In the genomic region with DNA sequence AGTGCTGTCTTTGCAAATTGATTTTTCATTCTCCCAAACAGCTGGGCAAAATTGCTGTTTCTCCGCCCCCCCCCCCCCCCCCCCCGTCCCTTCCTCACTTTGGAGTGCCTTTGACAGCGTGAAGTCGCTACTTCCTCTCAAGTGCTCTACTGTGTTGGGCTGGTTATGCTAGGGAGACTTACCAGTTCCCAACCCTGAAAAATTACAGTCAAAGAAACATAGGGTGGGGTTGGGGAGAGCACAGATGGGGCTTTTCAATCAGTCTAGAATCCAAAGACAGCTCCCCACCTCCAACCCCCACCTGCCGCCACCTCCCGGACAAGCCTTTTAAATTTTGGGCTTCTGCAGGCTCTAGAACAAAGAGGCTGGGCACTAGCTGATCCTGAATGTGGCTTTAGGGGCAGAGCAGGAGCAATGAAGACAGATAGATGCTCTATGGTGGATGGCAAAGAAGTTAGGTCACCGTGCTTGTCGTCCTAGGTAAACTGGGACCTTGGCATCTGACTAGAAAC, we compare ENCODE assay signal across 8 mouse cellular contexts. TPM values are rescaled to one million over a fixed set of nuclear protein-coding genes. Genes with fewer than 3 reads are reported as not detected.
DNase-seq lines count a peak whose midpoint lies in the region; ATAC-seq and TF ChIP-seq lines count a peak whose summit lies in the region.

No protein-coding gene starts in this region.

- peak overlapping the region; percentile 66 for H3K4me3 ChIP-seq in lung, embryonic 14.5 days (ENCODE audit: low read depth, low read length)
- peak overlapping the region; percentile 96 for H3K4me3 ChIP-seq in brown adipose tissue, adult 24 weeks (ENCODE audit: insufficient read depth, low read depth, low read length)
- H3K4me3 ChIP-seq in forebrain, embryonic 16.5 days (replicated peaks; ENCODE audit: low read length), result peak overlapping the region; percentile 76
- H3K4me3 ChIP-seq in liver, embryonic 15.5 days (replicated peaks), result peak overlapping the region; percentile 57
- peak overlapping the region; percentile 74 for H3K4me3 ChIP-seq in stomach, postnatal 0 days (ENCODE audit: low read depth, low read length)

- peaks cover 7% of the 10 kb centered on the region for H3K4me1 ChIP-seq in lung, embryonic 14.5 days (ENCODE audit: insufficient read depth)
- peaks cover 4% of the 10 kb centered on the region; the same call in 1 of the 2 replicates for H3K4me1 ChIP-seq in brown adipose tissue, adult 24 weeks (ENCODE audit: control insufficient read depth, insufficient read depth, insufficient read length, low read length)
- H3K4me1 ChIP-seq in forebrain, embryonic 16.5 days (replicated peaks; ENCODE audit: control insufficient read depth, insufficient read depth, low read length), result peaks cover 50% of the 10 kb centered on the region
- peaks cover 32% of the 10 kb centered on the region for H3K4me1 ChIP-seq in liver, embryonic 15.5 days (replicated peaks)
- peaks cover 2% of the 10 kb centered on the region; the same call in 1 of the 2 replicates for H3K4me1 ChIP-seq in stomach, postnatal 0 days (replicated peaks; ENCODE audit: control insufficient read depth, insufficient read depth)

- peak overlapping the region; percentile 59 for H3K9ac ChIP-seq in lung, embryonic 14.5 days
- peak overlapping the region; percentile 96 for H3K9ac ChIP-seq in forebrain, embryonic 16.5 days (replicated peaks; ENCODE audit: low read depth, low read length)
- no peak overlapping the region for H3K9ac ChIP-seq in liver, embryonic 15.5 days
- H3K9ac ChIP-seq in stomach, postnatal 0 days (ENCODE audit: low read length), result peak overlapping the region; percentile 91

- ATAC-seq in lung, embryonic 14.5 days (ENCODE audit: insufficient read depth), result peak; percentile 55; the same call in 1 of the 2 replicates
- ATAC-seq in forebrain, embryonic 16.5 days, result peak; percentile 72
- no peak for ATAC-seq in liver, embryonic 15.5 days (ENCODE audit: insufficient read depth)
- ATAC-seq in stomach, postnatal 0 days (ENCODE audit: low FRiP score, low TSS enrichment), result no peak

- WGBS in lung, embryonic 14.5 days, result 5% methylated on average over 7 of the region's 8 CpGs
- WGBS in forebrain, embryonic 16.5 days, result 4% methylated on average over 6 of the region's 8 CpGs
- 11% methylated on average over 7 of the region's 8 CpGs for WGBS in liver, embryonic 15.5 days (ENCODE audit: insufficient replicate concordance)
- 4% methylated on average over 8 of the region's 8 CpGs for WGBS in stomach, postnatal 0 days

- 0 out of 2 replicates have a peak, but pooled peaks cover 3% of the 10 kb centered on the region for H3K27me3 ChIP-seq in lung, embryonic 14.5 days (ENCODE audit: insufficient read depth, low read length)
- H3K27me3 ChIP-seq in forebrain, embryonic 16.5 days (replicated peaks; ENCODE audit: control insufficient read depth, insufficient read depth, low read length), result no peaks in the 10 kb centered on the region
- H3K27me3 ChIP-seq in liver, embryonic 15.5 days, result peaks cover 52% of the 10 kb centered on the region
- H3K27me3 ChIP-seq in stomach, postnatal 0 days (ENCODE audit: control insufficient read depth, insufficient read depth, low read length), result no peaks in the 10 kb centered on the region

- H3K4me2 ChIP-seq in lung, embryonic 14.5 days, result peak overlapping the region; percentile 99
- H3K4me2 ChIP-seq in forebrain, embryonic 16.5 days (ENCODE audit: low read length), result peak overlapping the region; percentile 66
- H3K4me2 ChIP-seq in liver, embryonic 15.5 days, result peak overlapping the region; percentile 82
- peak overlapping the region; percentile 98 for H3K4me2 ChIP-seq in stomach, postnatal 0 days (replicated peaks; ENCODE audit: low read depth)

- no peaks in the 10 kb centered on the region for H3K9me3 ChIP-seq in lung, embryonic 14.5 days (ENCODE audit: low read depth, low read length)
- H3K9me3 ChIP-seq in forebrain, embryonic 16.5 days (ENCODE audit: control insufficient read depth, low read length), result no peaks in the 10 kb centered on the region
- H3K9me3 ChIP-seq in liver, embryonic 15.5 days (replicated peaks), result no peaks in the 10 kb centered on the region
- H3K9me3 ChIP-seq in stomach, postnatal 0 days (ENCODE audit: control insufficient read depth, low read length), result no peaks in the 10 kb centered on the region

- no peak for TF ChIP-seq EP300 in stomach, postnatal 0 days (optimal IDR thresholded peaks at IDR 0.05)

- H3K27ac ChIP-seq in lung, embryonic 14.5 days (ENCODE audit: low read depth), result no peak overlapping the region
- H3K27ac ChIP-seq in brown adipose tissue, adult 24 weeks (replicated peaks; ENCODE audit: low read depth, low read length), result peak overlapping the region; percentile 55
- peak overlapping the region; percentile 97 for H3K27ac ChIP-seq in forebrain, embryonic 16.5 days (ENCODE audit: low read length)
- no peak overlapping the region for H3K27ac ChIP-seq in liver, embryonic 15.5 days (replicated peaks)
- peak overlapping the region; percentile 93 for H3K27ac ChIP-seq in stomach, postnatal 0 days (replicated peaks)

- no peak for TF ChIP-seq CTCF in lung, embryonic 14.5 days (IDR thresholded peaks at IDR 0.05; ENCODE audit: low read depth)
- TF ChIP-seq CTCF in stomach, postnatal 0 days (IDR thresholded peaks at IDR 0.05; ENCODE audit: low read depth), result no peak

- intact Hi-C loops in gastrocnemius, postnatal 14 days (cut with DNase I; ENCODE audit: low total_unique reads), result no loop called here

- H3K36me3 ChIP-seq in lung, embryonic 14.5 days (ENCODE audit: insufficient read depth), result no peaks in the 10 kb centered on the region
- no peaks in the 10 kb centered on the region for H3K36me3 ChIP-seq in forebrain, embryonic 16.5 days (ENCODE audit: control insufficient read depth, insufficient read depth)
- H3K36me3 ChIP-seq in liver, embryonic 15.5 days (replicated peaks), result no peaks in the 10 kb centered on the region
- H3K36me3 ChIP-seq in stomach, postnatal 0 days (ENCODE audit: control insufficient read depth, insufficient read depth, low read length), result no peaks in the 10 kb centered on the region

- no peak for DNase-seq in lung, embryonic 14.5 days
- DNase-seq in lung, adult 18-20 months, result no peak
- no peak for DNase-seq in stomach, postnatal 0 days (ENCODE audit: low spot score)
- no peak for DNase-seq in gastrocnemius, postnatal 14 days
- DNase-seq in layer of hippocampus, adult 8-10 months (ENCODE audit: low spot score in 2 of 2), result no peak

RNA-seq across cellular contexts. Expression of a gene that starts 46.6 kb away (rescaled TPM):
- polyA plus RNA-seq in lung, embryonic 14.5 days (2014; fragmentation: Nextera tagmentation; extraction: Ambion mirVana), result 25.9 and 27.0 TPM in 2 replicates
- polyA plus RNA-seq in brown adipose tissue, adult 24 weeks (2012; ENCODE audit: insufficient read depth, insufficient read length, missing spikeins), result 14.0 and 14.2 TPM in 2 replicates
- polyA plus RNA-seq in forebrain, embryonic 16.5 days (2015; fragmentation: Nextera tagmentation; extraction: Ambion mirVana), result 195 and 201 TPM in 2 replicates
- 4.8 and 5.6 TPM in 2 replicates for polyA plus RNA-seq in liver, embryonic 15.5 days (2015; fragmentation: Nextera tagmentation; extraction: Ambion mirVana)
- 30.0 and 30.7 TPM in 2 replicates for polyA plus RNA-seq in stomach, postnatal 0 days (2015; fragmentation: Nextera tagmentation; extraction: Ambion mirVana)
- total RNA-seq in gastrocnemius, postnatal 14 days (2021), result 1 to 10 TPM; 4.9 to 5.4 TPM
- 100 to 1,000 TPM; 369 to 408 (median 383) TPM for total RNA-seq in layer of hippocampus, adult 8-10 months (2022)

Comparison
In these comparisons a context has a peak if more than half of its experiments do, and no peak if none do; other contexts are left out.
1. ATAC-seq: peak in lung, embryonic 14.5 days (single experiment) and forebrain, embryonic 16.5 days (single experiment); none in liver, embryonic 15.5 days (single experiment) and stomach, postnatal 0 days (single experiment).
2. H3K27ac ChIP-seq: peak in brown adipose tissue, adult 24 weeks (single experiment), forebrain, embryonic 16.5 days (single experiment) and stomach, postnatal 0 days (single experiment); none in lung, embryonic 14.5 days (single experiment) and liver, embryonic 15.5 days (single experiment).
3. Peak in every context shown above with its lines, with median percentiles within 50 percentile points of each other: H3K4me2 ChIP-seq and H3K4me3 ChIP-seq.